Mouse (Mus musculus): ENCODE data around the gene Prr23a2.

Prr23a2 gene

DNA sequence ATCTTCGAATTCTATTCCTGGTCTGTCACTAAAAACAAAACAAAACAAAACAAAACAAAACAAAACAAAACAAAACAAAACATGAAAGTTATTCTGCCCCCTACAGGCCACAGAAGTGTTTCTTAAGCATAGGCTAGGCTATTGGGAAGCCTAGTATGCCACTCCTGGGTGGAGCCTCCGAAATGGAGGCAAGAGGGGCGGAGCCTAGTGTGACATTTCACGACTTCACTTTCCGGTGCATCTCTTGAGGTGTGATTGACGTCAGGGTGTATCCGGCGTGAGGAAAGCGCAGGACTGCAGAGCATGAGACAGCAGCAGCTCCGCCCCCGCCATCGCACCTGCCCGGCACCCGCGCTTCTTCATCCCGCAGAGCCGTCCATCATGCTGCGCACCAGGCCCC lies at the start of gene Prr23a2:
Gene Prr23a2, plus strand, starts transcription at position 285 of the 400 bp plus-strand sequence.
- in situ Hi-C loops (cut with MboI; ENCODE audit: unreplicated experiment in 2 of 2) = no loop called here

DNA sequence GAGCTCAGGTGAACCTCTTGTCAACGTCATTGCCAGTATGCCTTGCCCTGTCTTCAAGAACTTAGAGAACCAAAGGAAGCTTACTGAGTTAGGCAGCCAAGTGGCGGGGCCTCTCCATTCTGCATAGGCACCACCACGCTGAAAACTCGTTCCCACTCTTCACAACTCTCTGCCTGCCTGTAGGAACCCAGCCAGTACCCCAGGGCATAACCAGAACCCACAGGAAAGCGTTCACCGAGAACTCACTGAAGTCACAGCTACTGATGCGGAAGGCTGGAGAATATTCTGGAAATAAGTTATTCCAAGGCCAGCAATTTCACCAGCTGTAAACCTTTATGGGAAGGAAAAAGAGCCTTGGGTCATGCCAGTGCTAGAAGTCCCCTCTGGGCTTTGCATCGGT lies 48.7 kb upstream of the Prr23a2 start:
- in situ Hi-C loops (cut with MboI; ENCODE audit: unreplicated experiment in 2 of 2) = loop anchor here (5.0 to 25.0 kb wide), 2 partner anchors 160 to 395 kb away; partner anchors contain the start of gene Rbp1 (in 2 of the 2)

DNA sequence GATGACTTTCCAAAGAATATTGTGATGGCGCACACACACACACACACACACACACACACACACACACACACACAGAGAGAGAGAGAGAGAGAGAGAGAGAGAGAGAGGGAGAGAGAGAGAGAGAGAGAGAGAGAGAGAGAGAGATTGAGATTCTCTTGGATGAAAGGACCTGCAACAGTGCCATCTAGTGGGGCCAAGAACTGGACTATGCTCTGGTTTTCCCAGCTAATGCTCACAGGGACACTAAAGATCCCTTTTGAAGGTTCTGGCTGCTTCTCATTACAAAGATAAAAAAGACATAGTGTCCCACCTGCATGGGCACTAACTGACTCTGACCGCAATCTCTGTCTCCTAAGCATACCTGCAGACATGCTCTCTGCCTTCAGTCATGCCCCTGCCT lies 46.8 kb upstream of the Prr23a2 start:
- in situ Hi-C loops (cut with MboI; ENCODE audit: unreplicated experiment in 2 of 2) = loop anchor here (5.0 to 25.0 kb wide), 2 partner anchors 162 to 397 kb away; partner anchors contain the start of gene Rbp1 (in 2 of the 2)

DNA sequence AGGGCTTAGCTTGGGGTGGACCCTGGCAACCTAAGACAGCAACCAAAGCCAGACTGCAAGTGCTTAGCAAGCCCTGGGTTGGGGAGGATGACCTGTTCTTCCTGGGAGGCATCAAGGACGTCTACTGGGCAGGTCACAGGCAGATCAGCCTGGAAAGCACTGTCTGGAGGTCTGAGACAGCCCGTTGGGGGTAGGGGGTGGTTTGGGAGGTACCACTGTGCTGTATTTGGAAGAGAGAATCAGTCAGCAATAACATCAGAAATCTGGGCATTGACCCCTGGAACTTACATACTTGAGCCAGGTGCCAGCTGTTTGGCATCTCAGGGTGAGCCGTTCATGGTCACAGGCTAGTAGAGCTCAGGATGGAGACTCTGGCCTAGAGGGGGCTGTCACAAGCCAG lies 40.2 kb upstream of the Prr23a2 start:
- in situ Hi-C loops (cut with MboI; ENCODE audit: unreplicated experiment in 2 of 2) = loop anchor here (25.0 kb wide), 1 partner anchor 404 kb away; the partner anchor contains the start of gene Rbp1 (in 2 of the 2)

DNA sequence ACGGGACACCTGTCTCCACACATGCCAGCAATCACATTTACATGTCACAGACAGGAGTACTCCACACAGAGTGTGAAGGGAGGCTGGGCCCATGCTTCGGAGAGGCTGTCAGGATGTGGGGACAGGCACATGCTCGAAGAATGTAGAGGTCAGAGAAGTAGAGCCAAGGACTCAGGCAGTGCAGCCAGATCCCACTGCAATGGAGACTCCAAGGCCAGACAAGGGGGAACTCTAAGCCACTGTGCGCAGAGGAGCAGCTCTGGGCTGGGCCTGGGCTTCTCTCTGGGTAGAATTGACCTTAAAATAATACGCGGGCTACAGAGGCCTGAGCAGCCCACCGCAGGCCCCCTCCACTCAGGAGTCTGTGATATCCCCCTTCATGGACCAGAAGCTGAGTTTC lies 38.7 kb upstream of the Prr23a2 start:
- in situ Hi-C loops (cut with MboI; ENCODE audit: unreplicated experiment in 2 of 2) = loop anchor here (25.0 kb wide), 1 partner anchor 405 kb away; the partner anchor contains the start of gene Rbp1 (in 2 of the 2)

DNA sequence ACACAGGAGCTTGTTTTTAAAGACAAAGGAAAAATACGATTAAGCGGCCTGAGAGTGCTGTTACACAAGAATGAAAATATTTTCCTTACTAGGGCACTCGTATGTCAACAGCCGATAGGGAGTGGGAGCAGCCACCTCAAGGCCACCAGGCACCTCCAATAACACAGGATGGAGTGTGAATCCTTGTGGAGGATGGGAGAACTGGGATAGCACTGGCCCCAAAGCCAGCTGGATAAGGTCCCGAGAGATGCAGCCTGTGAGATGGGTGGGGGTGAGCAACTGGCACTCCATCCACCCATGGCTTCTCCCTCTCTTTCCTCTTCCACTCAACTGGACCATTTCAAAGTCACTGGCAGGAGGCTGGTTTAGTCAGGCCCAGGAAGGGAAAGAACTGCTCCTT lies 37.3 kb upstream of the Prr23a2 start:
- in situ Hi-C loops (cut with MboI; ENCODE audit: unreplicated experiment in 2 of 2) = loop anchor here (25.0 kb wide), 1 partner anchor 407 kb away; the partner anchor contains the start of gene Rbp1 (in 2 of the 2)

DNA sequence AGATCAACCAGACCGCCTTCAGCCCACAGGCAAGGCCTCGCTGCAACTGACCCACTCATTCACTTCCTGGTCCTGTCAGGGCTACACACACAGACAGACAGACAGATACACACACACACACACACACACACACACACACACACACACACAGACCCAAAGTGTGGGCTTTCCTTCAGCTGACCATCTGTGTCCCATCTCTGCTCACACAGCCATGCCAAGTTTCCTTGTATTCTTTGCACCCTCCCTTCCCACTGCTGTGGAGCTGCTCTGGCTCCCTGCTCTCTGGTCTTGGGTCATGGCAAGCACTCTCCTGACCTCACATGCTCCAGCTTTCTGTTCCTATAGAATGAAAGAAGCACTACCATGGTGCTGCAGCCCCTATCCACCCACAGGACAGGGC lies 36.8 kb upstream of the Prr23a2 start:
- in situ Hi-C loops (cut with MboI; ENCODE audit: unreplicated experiment in 2 of 2) = loop anchor here (25.0 kb wide), 1 partner anchor 407 kb away; the partner anchor contains the start of gene Rbp1 (in 2 of the 2)

DNA sequence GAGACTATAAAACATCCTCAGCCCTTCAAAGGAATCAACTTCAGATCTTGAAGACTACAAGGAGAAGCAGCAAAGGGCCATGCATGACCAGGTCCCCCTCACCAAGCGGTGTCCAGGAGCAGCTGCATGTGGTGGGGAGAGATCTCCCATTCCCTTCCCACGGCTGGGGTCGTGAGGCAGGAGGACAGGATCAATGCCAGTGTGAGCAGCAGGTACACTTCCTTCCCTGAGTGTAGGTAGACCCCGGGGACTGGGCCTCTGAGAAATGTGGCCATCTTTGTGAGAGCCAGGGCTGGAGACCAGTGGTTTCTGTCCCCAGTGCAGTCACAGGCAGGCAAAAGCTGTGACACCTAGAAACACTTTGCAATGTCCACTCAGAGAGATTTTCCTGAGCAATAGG lies 35.8 kb upstream of the Prr23a2 start:
- in situ Hi-C loops (cut with MboI; ENCODE audit: unreplicated experiment in 2 of 2) = loop anchor here (25.0 kb wide), 1 partner anchor 408 kb away; the partner anchor contains the start of gene Rbp1 (in 2 of the 2)

DNA sequence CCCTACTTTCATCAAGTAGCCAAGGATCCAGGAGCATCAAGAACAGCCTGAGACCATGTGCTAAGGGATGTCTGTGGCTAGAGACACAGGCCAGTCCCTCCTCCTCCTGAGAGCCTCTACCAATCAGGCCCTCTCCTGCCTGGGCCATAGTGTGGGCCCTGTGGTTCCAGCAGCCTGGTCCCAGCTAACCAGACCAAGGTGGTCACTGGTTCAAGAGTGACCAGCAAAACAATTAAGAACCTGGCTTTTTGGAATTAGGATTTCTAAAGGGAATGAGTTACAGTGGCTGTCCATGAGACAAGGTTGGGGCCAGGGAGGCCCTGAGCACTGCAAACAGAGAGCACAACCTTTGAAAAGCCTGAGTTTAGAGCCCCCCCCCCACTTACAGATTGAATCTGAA lies 35.2 kb upstream of the Prr23a2 start:
- in situ Hi-C loops (cut with MboI; ENCODE audit: unreplicated experiment in 2 of 2) = loop anchor here (25.0 kb wide), 1 partner anchor 409 kb away; the partner anchor contains the start of gene Rbp1 (in 2 of the 2)

DNA sequence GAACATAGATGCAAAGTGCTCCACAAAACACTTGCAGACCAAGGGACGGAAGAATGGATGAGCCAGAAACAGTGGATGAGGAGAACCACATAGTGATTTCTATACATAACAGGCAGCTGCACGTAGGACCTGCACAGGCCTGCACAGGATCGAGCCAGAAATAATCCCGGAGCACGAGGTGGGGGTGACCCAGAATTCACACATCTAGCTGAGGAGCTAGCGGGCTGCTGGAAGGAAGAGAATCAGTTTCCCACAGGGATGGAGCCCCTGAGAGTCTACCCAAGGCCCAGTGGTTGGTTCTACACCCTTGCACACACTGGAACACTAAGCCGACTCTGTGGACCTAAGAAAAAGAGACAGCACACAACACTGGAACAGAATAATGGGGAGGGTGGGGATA lies 32.5 kb upstream of the Prr23a2 start:
- in situ Hi-C loops (cut with MboI; ENCODE audit: unreplicated experiment in 2 of 2) = loop anchor here (25.0 kb wide), 1 partner anchor 412 kb away; the partner anchor contains the start of gene Rbp1 (in 2 of the 2)

DNA sequence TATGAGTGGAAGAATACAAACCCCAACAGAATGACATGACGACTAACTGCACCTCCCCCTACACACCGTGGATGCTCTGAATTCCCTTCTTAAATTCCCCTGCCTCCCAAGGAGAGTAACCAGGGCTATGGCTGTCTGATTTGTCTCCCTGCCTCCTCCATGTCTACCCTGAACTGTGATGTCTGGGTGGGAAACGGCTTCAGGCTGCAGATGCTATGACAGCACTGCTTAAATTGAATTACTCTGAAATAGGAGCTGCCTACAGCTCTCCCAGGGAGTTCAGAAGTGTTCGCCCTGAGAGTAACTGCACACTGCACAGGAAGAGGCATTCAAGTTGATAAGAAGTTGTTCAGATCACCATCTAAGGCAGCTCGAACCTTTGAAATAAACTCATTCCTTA lies 26.8 kb upstream of the Prr23a2 start:
- in situ Hi-C loops (cut with MboI; ENCODE audit: unreplicated experiment in 2 of 2) = no loop called here

DNA sequence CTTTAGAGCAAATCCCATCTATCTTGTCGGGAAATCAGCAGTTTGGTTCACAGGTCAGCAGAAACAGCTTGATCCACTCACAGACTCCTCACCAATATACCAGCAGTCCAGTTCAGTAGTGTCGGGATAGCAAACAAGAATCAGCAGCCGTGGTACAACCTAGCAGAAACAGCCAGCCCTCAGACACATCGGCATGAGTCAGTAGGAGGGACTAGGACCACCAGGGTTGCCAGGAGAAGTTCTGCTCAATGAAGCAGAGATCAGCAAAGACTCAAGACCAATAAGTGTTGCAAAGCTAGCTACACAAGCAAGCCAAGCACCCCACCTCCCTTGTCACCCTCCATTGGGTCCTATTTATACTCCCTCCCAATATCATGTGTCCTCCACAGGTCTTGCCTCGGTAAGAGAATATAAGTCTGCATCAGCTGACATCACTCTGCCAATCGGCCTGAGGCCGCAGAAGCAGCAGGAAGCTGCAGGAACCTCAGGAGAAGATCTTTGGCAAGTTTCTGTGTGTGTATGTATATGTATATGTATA lies 18.7 kb upstream of the Prr23a2 start:
- in situ Hi-C loops (cut with MboI; ENCODE audit: unreplicated experiment in 2 of 2) = no loop called here

DNA sequence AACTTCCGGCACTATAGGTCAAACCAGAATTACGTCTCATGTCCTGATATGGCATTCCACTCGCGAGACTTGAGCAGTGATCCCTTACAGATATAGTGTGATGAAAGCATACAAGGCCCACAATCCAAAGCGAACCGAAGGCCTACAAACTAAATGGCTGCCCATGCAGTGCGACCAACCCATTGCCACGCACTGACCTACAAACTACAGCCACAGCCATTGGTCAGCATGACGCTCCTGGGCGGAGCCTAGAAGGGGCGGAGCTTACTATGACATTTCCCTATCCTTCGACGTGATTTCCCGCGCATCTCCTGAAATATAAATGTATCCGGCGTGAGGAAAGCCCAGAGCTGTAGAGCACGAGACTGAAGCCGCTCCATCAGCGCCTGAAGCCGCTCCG lies 14.2 kb upstream of the Prr23a2 start, which contains the start of gene Prr23a1:
Gene Prr23a1, plus strand, starts transcription at position 387 of the 400 bp plus-strand sequence.
- in situ Hi-C loops (cut with MboI; ENCODE audit: unreplicated experiment in 2 of 2) = no loop called here

DNA sequence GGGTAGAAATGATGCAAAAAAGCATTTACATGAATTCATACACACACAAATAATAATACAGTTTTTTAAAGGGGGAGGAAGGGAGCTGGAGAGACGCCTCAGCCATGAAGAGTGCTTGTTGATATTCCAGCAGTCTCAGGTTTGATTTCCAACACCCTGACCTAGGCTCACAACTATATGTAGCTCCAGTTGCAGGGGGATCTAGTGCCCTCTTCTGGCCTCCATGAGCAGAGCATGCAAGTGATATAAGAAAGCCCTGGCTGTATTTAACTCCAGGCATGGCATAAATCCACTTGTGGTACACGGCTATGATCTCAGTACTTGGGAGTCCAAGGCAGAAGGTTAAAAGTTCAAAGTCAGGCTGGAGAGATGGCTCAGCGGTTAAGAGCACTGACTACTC lies 7.2 kb downstream of the Prr23a2 start:
- in situ Hi-C loops (cut with MboI; ENCODE audit: unreplicated experiment in 2 of 2) = no loop called here

DNA sequence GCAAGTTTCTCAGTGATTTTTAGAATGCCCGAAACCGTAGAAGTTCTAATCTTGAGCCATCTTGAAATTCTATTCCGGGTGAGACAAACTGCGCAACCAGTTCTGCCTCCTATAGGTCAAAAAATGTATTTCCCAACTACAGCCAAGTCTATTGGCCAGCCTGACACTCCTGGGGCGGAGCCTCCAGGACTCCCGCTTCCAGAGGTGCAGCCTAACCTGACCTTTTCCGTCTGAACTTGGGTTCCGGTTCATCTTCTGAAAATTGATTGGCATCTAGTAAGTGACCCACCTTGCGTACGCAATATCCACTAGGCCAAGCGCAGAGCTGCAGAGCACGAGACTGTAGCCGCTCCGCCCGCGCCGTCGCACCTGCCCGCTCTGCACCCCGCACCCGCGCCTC lies 8.3 kb downstream of the Prr23a2 start, which contains the start of gene Prr23a3:
Gene Prr23a3, plus strand, starts transcription at position 197 of the 400 bp plus-strand sequence.
- in situ Hi-C loops (cut with MboI; ENCODE audit: unreplicated experiment in 2 of 2) = no loop called here

DNA sequence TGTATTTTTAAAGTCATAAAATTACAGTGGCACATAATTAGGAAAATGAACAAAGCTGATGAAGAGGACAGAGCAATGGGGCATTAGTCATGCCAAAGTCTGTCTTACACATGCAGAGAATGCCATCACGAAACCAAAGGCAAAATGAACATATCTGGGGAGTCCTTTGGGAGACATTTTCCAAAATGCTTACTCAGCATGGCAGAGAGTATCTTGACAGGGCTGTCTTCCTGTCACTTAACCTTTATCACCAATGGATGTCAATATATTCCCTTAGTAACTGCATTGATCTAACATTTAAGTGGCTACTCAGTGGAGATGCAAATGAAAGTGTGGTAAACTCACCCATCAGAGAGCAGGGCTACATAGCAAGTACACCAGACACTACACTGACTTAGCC lies 45.2 kb downstream of the Prr23a2 start:
- in situ Hi-C loops (cut with MboI; ENCODE audit: unreplicated experiment in 2 of 2) = no loop called here

DNA sequence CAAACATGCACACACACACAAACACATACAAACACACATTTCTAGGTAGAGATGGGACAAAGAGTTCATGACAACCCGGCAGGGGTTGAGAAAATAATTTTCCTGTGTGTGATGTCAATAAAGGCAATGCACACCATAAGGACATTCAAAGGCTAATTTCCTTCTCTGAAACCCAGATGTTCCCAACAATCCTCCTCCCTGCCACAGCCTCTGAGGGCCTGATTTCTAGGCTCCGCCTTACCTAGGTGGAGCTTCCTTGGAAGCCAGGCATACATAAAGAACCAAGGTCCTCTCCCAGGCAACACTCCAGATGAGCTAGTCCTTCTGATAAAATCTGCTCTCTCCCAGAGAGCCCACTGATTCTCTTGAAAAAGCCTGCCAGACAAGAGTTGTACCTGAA lies 46.5 kb downstream of the Prr23a2 start, which contains the start of gene 7420426K07Rik:
Gene 7420426K07Rik, plus strand, starts transcription at position 301 of the 400 bp plus-strand sequence.
- in situ Hi-C loops (cut with MboI; ENCODE audit: unreplicated experiment in 2 of 2) = no loop called here
